Mouse (Mus musculus): Measurements from ENCODE around the gene Tbc1d22a. TPM values are rescaled to one million over a fixed set of nuclear protein-coding genes. Genes with fewer than 3 reads are reported as not detected.

Gene Tbc1d22a
- total and polyA plus RNA-seq, 3 experiments: 15.1 to 21.1 TPM; not detected in 1

GRCm38 (mm10) chr15:86168941-86169816 lies 45.1 kb upstream of the Tbc1d22a start:
- Histone ChIP-seq H3K4me3 (ENCODE audit: control insufficient read depth in 1 of 2, insufficient read depth in 1 of 2, low read depth in 2 of 2, low read length in 2 of 2) (no peak overlapping the region), H3K27ac (ENCODE audit: control insufficient read depth, low read depth, low read length) (no peak overlapping the region), H3K27me3 (ENCODE audit: control insufficient read depth in 1 of 2, insufficient read depth in 2 of 2, low read length in 2 of 2) (no peaks in the 10 kb centered on the region), H3K79me2 (ENCODE audit: control insufficient read depth, insufficient read depth, low read length, poor library complexity) (no peaks in the 10 kb centered on the region), H3K9ac (ENCODE audit: control insufficient read depth, low read depth, low read length, poor library complexity, severe bottlenecking) (no peak overlapping the region), H3K9me3 (replicated peaks; ENCODE audit: insufficient read depth, low read length) (no peaks in the 10 kb centered on the region), H3K36me3 (ENCODE audit: control insufficient read depth in 1 of 2, insufficient read depth in 2 of 2, low read length in 2 of 2) (no peaks in the 10 kb centered on the region), H3K4me1 (ENCODE audit: control insufficient read depth in 1 of 2, insufficient read depth in 2 of 2, low read length in 2 of 2) (no peaks in the 10 kb centered on the region)
- TF ChIP-seq E2F4 (IDR thresholded peaks at IDR 0.05; ENCODE audit: borderline replicate concordance, low read depth, low read length): no peak
- TF ChIP-seq RAD21 (IDR thresholded peaks at IDR 0.05; ENCODE audit: low read depth, low read length): no peak
- no peak for TF ChIP-seq SIN3A (IDR thresholded peaks at IDR 0.05; ENCODE audit: low read length)
- TF ChIP-seq POLR2AphosphoS5 (IDR thresholded peaks at IDR 0.05; ENCODE audit: borderline replicate concordance, low read depth, low read length): no peak
- no peak for TF ChIP-seq TCF12 (IDR thresholded peaks at IDR 0.05; ENCODE audit: low read depth, low read length)
- TF ChIP-seq SMC3 (IDR thresholded peaks at IDR 0.05; ENCODE audit: low read depth, low read length): no peak
- no peak for TF ChIP-seq ZNF384 (IDR thresholded peaks at IDR 0.05; ENCODE audit: low read depth, low read length)
- TF ChIP-seq ZMIZ1 (IDR thresholded peaks at IDR 0.05; ENCODE audit: low read depth, low read length): no peak
- TF ChIP-seq TBP (IDR thresholded peaks at IDR 0.05; ENCODE audit: low read depth, low read length): no peak
- DNase-seq (ENCODE audit: low read depth, low spot score): no peak

- Histone ChIP-seq H3K4me1 (ENCODE audit: control insufficient read depth in 1 of 2, insufficient read depth in 2 of 2, low read length in 2 of 2) (no peaks in the 10 kb centered on the region), H3K4me3 (ENCODE audit: control insufficient read depth in 1 of 2, insufficient read depth in 1 of 2, low read depth in 2 of 2, low read length in 2 of 2) (no peak overlapping the region), H3K27ac (ENCODE audit: control insufficient read depth, low read depth, low read length) (no peak overlapping the region)
These were observed 44.5 kb upstream of the Tbc1d22a start for GRCm38 (mm10) chr15:86169817-86170110.

More at GRCm38 (mm10) chr15:86169817-86170110, 44.5 kb upstream of the Tbc1d22a start:
- H3K36me3 ChIP-seq (ENCODE audit: control insufficient read depth in 1 of 2, insufficient read depth in 2 of 2, low read length in 2 of 2): no peaks in the 10 kb centered on the region
- H3K79me2 ChIP-seq (ENCODE audit: control insufficient read depth, insufficient read depth, low read length, poor library complexity): no peaks in the 10 kb centered on the region
- H3K9me3 ChIP-seq (replicated peaks; ENCODE audit: insufficient read depth, low read length): no peaks in the 10 kb centered on the region
- no peak overlapping the region for H3K9ac ChIP-seq (ENCODE audit: control insufficient read depth, low read depth, low read length, poor library complexity, severe bottlenecking)
- DNase-seq (ENCODE audit: low read depth, low spot score): no peak
- no peaks in the 10 kb centered on the region for H3K27me3 ChIP-seq (ENCODE audit: control insufficient read depth in 1 of 2, insufficient read depth in 2 of 2, low read length in 2 of 2)
- no peak for TF ChIP-seq MYC (IDR thresholded peaks at IDR 0.05; ENCODE audit: low read depth, low read length)
- TF ChIP-seq CHD1 (IDR thresholded peaks at IDR 0.05; ENCODE audit: low read depth, low read length): no peak
- no peak for TF ChIP-seq BHLHE40 (IDR thresholded peaks at IDR 0.05; ENCODE audit: borderline replicate concordance, low read depth, low read length)
- TF ChIP-seq ZC3H11A (IDR thresholded peaks at IDR 0.05; ENCODE audit: low read depth, low read length): no peak
- no peak for TF ChIP-seq ELF1 (IDR thresholded peaks at IDR 0.05; ENCODE audit: low read depth, low read length)
- no peak for TF ChIP-seq SMC3 (IDR thresholded peaks at IDR 0.05; ENCODE audit: low read depth, low read length)
- TF ChIP-seq NRF1 (IDR thresholded peaks at IDR 0.05; ENCODE audit: insufficient read depth, low read depth, low read length, poor library complexity, severe bottlenecking): no peak
- no peak for TF ChIP-seq CTCF (IDR thresholded peaks at IDR 0.05 in 2 of 3, conservative IDR thresholded peaks at IDR 0.05 in 1 of 3; ENCODE audit: control insufficient read depth in 1 of 3, insufficient read depth in 1 of 3, low read depth in 2 of 3, low read length in 3 of 3, poor library complexity in 1 of 3, severe bottlenecking in 1 of 3)
- no peak for TF ChIP-seq GABPA (IDR thresholded peaks at IDR 0.05; ENCODE audit: low read depth, low read length)
- no peak for TF ChIP-seq ZKSCAN1 (IDR thresholded peaks at IDR 0.05; ENCODE audit: low read depth, low read length)
- no peak for TF ChIP-seq POLR2A (IDR thresholded peaks at IDR 0.05; ENCODE audit: control insufficient read depth in 1 of 2, insufficient read depth in 1 of 2, low read depth in 1 of 2, low read length in 2 of 2, poor library complexity in 1 of 2)
- TF ChIP-seq SIN3A (IDR thresholded peaks at IDR 0.05; ENCODE audit: low read length): no peak
- TF ChIP-seq ZNF384 (IDR thresholded peaks at IDR 0.05; ENCODE audit: low read depth, low read length): no peak

Measured in MEL (cell line).